Mouse (Mus musculus): ENCODE data around the gene Hist1h4k. TPM values are rescaled to one million over a fixed set of nuclear protein-coding genes. Genes with fewer than 3 reads are reported as not detected.
"Not testable (repeated sequence)": the region's sequence is repeated elsewhere in the genome, so short reads cannot be mapped to it uniquely, and the experiment has no call there.

The Hist1h4k gene
- polyA plus RNA-seq, 1 experiment = not detected

- H3K4me3 ChIP-seq (ENCODE audit: insufficient read depth, low read depth, low read length) = peak overlapping the region; percentile 70
- H3K4me1 ChIP-seq (ENCODE audit: control insufficient read depth, insufficient read depth, insufficient read length, low read length) = not testable (repeated sequence)
- peak overlapping the region; percentile 11; the same call in 1 of the 2 replicates for H3K27ac ChIP-seq (replicated peaks; ENCODE audit: low read depth, low read length)
Observed at GRCm38 (mm10) chr13:21716540-21717391, 33.5 kb downstream of the Hist1h4k start.

- peak within 1 kb of the TSS; percentile 70 for H3K4me3 ChIP-seq (ENCODE audit: insufficient read depth, low read depth, low read length)
- not testable (repeated sequence) for H3K4me1 ChIP-seq (ENCODE audit: control insufficient read depth, insufficient read depth, insufficient read length, low read length)
- H3K27ac ChIP-seq (replicated peaks; ENCODE audit: low read depth, low read length) = peak within 1 kb of the TSS; percentile 11; the same call in 1 of the 2 replicates
Observed at GRCm38 (mm10) chr13:21715864-21716539, 34.3 kb downstream of the Hist1h4k start, which contains the start of the genes Hist1h2bl and Hist1h2ai. Hist1h2bl (minus strand) TSS chr13:21716143. Hist1h2ai (plus strand) TSS chr13:21716422.

DNA sequence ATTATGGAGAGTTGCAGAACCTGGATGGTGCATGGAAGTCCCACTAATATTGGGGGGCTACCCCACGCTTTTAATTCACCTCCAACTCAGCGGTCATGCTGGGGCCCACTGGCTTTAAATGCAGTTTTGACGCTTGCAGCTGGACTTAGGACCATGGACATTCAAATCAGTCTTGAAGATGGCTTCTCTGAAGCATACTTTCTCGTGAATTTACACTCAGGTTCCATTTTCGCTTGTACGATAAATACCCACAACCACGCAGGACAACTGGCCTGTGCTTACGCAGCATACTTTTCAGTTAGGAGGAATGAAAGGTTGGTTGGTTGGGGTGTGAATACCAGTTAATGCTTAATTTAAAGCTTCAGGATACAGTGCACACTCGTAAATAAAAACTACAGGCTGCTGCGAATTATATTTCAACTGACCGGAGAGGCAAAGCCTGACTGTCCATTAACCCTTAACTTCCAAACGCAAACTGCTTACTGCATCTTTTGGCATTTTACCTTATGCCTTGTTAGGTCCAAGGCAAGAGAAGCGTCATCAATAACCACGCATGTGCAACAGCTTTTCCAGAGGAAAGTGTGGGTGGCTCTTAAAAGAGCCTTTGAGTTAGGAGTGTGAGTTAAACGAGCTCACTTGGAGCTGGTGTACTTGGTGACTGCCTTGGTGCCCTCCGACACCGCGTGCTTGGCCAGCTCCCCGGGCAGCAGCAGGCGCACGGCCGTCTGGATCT, 35.0 kb downstream of the Hist1h4k start:
- Histone ChIP-seq H3K4me3 (ENCODE audit: insufficient read depth, low read depth, low read length) (peak overlapping the region; percentile 46), H3K4me1 (ENCODE audit: control insufficient read depth, insufficient read depth, insufficient read length, low read length) (peaks cover 7% of the 10 kb centered on the region; the same call in 1 of the 2 replicates), H3K27ac (replicated peaks; ENCODE audit: low read depth, low read length) (no peak overlapping the region)

DNA sequence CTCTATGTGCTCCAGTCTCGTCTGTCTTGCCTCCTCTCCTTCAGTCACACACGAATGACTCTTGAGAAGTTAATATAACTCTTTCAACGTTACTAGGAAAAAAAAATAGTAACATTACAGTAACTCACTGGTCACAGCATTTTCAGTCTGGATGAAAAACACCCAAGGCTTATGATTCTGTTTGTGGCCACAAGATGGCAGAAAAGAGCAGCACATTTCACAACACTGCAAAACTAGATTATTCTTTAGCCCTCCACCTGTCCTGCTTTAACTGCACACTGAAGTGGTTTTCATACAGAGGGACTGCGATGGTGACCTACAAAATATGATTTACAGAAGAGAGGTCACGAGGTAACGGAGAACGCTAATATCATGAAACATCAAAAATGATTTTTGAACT, 35.6 kb downstream of the Hist1h4k start:
- Histone ChIP-seq H3K27ac (replicated peaks; ENCODE audit: low read depth, low read length) (no peak overlapping the region), H3K4me3 (ENCODE audit: insufficient read depth, low read depth, low read length) (peak overlapping the region; percentile 46; the same call in 1 of the 2 replicates), H3K4me1 (ENCODE audit: control insufficient read depth, insufficient read depth, insufficient read length, low read length) (peaks cover 7% of the 10 kb centered on the region; the same call in 1 of the 2 replicates)

DNA sequence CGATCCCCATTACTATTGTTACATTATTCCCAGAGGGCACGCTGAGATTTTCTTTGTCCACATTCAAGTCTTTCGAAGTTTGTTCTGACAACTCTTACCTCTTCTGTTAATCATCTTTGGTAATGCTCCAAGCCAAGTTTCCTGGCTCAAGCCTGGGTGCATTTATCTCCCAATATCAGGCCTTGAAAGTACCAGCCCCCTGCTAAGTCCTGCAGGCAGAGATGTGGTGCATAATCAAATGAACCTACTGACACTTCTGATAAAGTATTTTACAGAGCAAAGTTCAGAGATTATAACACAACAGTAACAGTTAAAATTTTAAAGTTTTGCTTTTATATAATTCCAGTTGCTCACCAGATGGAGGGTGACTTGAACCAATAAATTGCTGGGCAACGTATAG, 38.6 kb downstream of the Hist1h4k start:
- peaks cover 3% of the 10 kb centered on the region; the same call in 1 of the 2 replicates for H3K4me1 ChIP-seq (ENCODE audit: control insufficient read depth, insufficient read depth, insufficient read length, low read length)
- peak overlapping the region; percentile 59 for H3K4me3 ChIP-seq (ENCODE audit: insufficient read depth, low read depth, low read length)
- H3K27ac ChIP-seq (replicated peaks; ENCODE audit: low read depth, low read length) = no peak overlapping the region

GRCm38 (mm10) chr13:21710821-21711525, 39.3 kb downstream of the Hist1h4k start:
- Histone ChIP-seq H3K4me3 (ENCODE audit: insufficient read depth, low read depth, low read length) (peak overlapping the region; percentile 59), H3K4me1 (ENCODE audit: control insufficient read depth, insufficient read depth, insufficient read length, low read length) (peaks cover 3% of the 10 kb centered on the region; the same call in 1 of the 2 replicates), H3K27ac (replicated peaks; ENCODE audit: low read depth, low read length) (no peak overlapping the region)

DNA sequence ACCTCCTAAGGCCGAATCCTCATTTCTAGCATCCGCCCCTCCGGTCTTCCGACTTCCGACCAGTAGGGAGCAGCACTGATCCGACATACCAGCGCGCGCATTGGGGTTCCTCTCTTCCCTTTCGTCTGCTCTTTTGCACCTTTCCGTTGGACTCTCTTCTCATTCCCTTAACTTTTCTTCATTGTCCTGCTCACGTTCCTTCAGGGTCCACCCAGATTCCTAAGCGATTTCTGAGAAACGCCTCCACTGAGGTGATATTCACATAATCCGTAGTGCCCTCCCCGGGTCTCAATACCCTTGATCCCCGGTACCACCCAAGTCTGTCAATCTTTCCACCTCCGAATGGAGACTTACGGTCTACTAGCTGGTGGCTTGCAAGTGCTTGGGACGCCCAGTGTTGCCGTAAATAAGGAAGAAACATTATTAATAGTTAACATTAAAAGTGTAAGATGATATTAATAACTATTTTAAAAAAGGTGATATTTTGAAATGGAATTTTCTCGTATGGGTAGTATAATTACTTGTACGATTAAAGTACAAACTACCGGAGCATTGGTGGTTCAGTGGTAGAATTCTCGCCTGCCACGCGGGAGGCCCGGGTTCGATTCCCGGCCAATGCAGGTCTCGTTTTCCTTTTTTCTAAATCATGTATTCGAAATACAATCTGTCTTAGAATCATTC, 40.1 kb downstream of the Hist1h4k start:
- peaks cover under 1% of the 10 kb centered on the region; the same call in 1 of the 2 replicates for H3K4me1 ChIP-seq (ENCODE audit: control insufficient read depth, insufficient read depth, insufficient read length, low read length)

DNA sequence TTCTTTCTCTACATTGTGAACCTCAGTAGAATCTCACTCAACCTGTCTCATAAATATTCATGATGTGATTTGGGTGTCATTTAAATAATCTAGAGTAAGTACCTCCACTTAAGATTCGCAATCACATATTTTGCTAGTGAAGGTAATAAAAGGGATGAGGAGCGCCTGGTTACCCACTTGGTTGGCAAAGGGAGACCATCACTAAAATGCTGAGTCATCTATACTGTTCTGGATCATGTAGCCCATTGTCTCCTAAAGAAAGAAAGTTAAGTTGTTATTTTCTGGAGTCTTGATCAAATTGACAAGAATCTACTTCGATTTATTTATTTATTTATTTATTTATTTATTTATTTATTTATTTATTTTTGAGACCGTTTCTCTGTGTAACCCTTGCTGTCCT, 43.6 kb downstream of the Hist1h4k start:
- no peak overlapping the region for H3K4me3 ChIP-seq (ENCODE audit: insufficient read depth, low read depth, low read length)
- no peak overlapping the region for H3K27ac ChIP-seq (replicated peaks; ENCODE audit: low read depth, low read length)
- H3K4me1 ChIP-seq (ENCODE audit: control insufficient read depth, insufficient read depth, insufficient read length, low read length) = no peaks in the 10 kb centered on the region

More for the DNA sequence above, 40.1 kb downstream of the Hist1h4k start:
- Histone ChIP-seq H3K4me3 (ENCODE audit: insufficient read depth, low read depth, low read length) (peak overlapping the region; percentile 83), H3K27ac (replicated peaks; ENCODE audit: low read depth, low read length) (peak overlapping the region; percentile 81)

Other genes with a start within 250 kb of the Hist1h4k start
- gene Gm11273, start 249.1 kb downstream of the Hist1h4k start, polyA plus RNA-seq (2012; ENCODE audit: insufficient read depth, insufficient read length, missing spikeins) = 124 and 176 TPM in 2 replicates
- 6.0 and 6.4 TPM in 2 replicates for gene Zkscan8, start 219.4 kb downstream of the Hist1h4k start, polyA plus RNA-seq (2012; ENCODE audit: insufficient read depth, insufficient read length, missing spikeins)
- gene Olfr1366, start 207.7 kb downstream of the Hist1h4k start, polyA plus RNA-seq (2012; ENCODE audit: insufficient read depth, insufficient read length, missing spikeins) = not detected in 2 replicates
- not detected in 2 replicates for gene Olfr1535, start 190.6 kb downstream of the Hist1h4k start, polyA plus RNA-seq (2012; ENCODE audit: insufficient read depth, insufficient read length, missing spikeins)
- gene Olfr1364, start 168.7 kb downstream of the Hist1h4k start, polyA plus RNA-seq (2012; ENCODE audit: insufficient read depth, insufficient read length, missing spikeins) = not detected in 2 replicates
- gene Olfr1362, start 136.5 kb downstream of the Hist1h4k start, polyA plus RNA-seq (2012; ENCODE audit: insufficient read depth, insufficient read length, missing spikeins) = not detected in 2 replicates
- not detected in 2 replicates for gene Olfr11, start 108.0 kb downstream of the Hist1h4k start, polyA plus RNA-seq (2012; ENCODE audit: insufficient read depth, insufficient read length, missing spikeins)
- not detected in 2 replicates for gene Olfr1361, start 87.1 kb downstream of the Hist1h4k start, polyA plus RNA-seq (2012; ENCODE audit: insufficient read depth, insufficient read length, missing spikeins)
- not detected in 2 replicates for gene Olfr1360, start 73.1 kb downstream of the Hist1h4k start, polyA plus RNA-seq (2012; ENCODE audit: insufficient read depth, insufficient read length, missing spikeins)
- gene Olfr1359, start 52.4 kb downstream of the Hist1h4k start, polyA plus RNA-seq (2012; ENCODE audit: insufficient read depth, insufficient read length, missing spikeins) = not detected in 2 replicates
- not detected in 2 replicates for gene Hist1h2bl, start 34.4 kb downstream of the Hist1h4k start, polyA plus RNA-seq (2012; ENCODE audit: insufficient read depth, insufficient read length, missing spikeins)
- gene Hist1h2ai, start 34.1 kb downstream of the Hist1h4k start, polyA plus RNA-seq (2012; ENCODE audit: insufficient read depth, insufficient read length, missing spikeins) = not detected in 2 replicates
- not detected in 2 replicates for gene Hist1h3h, start 32.8 kb downstream of the Hist1h4k start, polyA plus RNA-seq (2012; ENCODE audit: insufficient read depth, insufficient read length, missing spikeins)
- gene Hist1h2bm, start 28.5 kb downstream of the Hist1h4k start, polyA plus RNA-seq (2012; ENCODE audit: insufficient read depth, insufficient read length, missing spikeins) = not detected in 2 replicates
- not detected in 2 replicates for gene Hist1h4j, start 15.4 kb downstream of the Hist1h4k start, polyA plus RNA-seq (2012; ENCODE audit: insufficient read depth, insufficient read length, missing spikeins)
- not detected in 2 replicates for gene Hist1h2ak, start 3.3 kb upstream of the Hist1h4k start, polyA plus RNA-seq (2012; ENCODE audit: insufficient read depth, insufficient read length, missing spikeins)
- gene Hist1h2bn, start 3.6 kb upstream of the Hist1h4k start, polyA plus RNA-seq (2012; ENCODE audit: insufficient read depth, insufficient read length, missing spikeins) = not detected in 2 replicates
- gene Hist1h1b, start 30.1 kb upstream of the Hist1h4k start, polyA plus RNA-seq (2012; ENCODE audit: insufficient read depth, insufficient read length, missing spikeins) = not detected in 2 replicates
- not detected in 2 replicates for gene Hist1h3i, start 32.9 kb upstream of the Hist1h4k start, polyA plus RNA-seq (2012; ENCODE audit: insufficient read depth, insufficient read length, missing spikeins)
- not detected in 2 replicates for gene Hist1h2an, start 36.7 kb upstream of the Hist1h4k start, polyA plus RNA-seq (2012; ENCODE audit: insufficient read depth, insufficient read length, missing spikeins)
- not detected in 2 replicates for gene Hist1h2bp, start 37.0 kb upstream of the Hist1h4k start, polyA plus RNA-seq (2012; ENCODE audit: insufficient read depth, insufficient read length, missing spikeins)
- 1.3 TPM in 1 of 2 replicates, not detected in the other for gene Hist1h2bq, start 59.7 kb upstream of the Hist1h4k start, polyA plus RNA-seq (2012; ENCODE audit: insufficient read depth, insufficient read length, missing spikeins)
- not detected in 2 replicates for gene Hist1h2ao, start 60.0 kb upstream of the Hist1h4k start, polyA plus RNA-seq (2012; ENCODE audit: insufficient read depth, insufficient read length, missing spikeins)
- gene Hist1h4m, start 61.2 kb upstream of the Hist1h4k start, polyA plus RNA-seq (2012; ENCODE audit: insufficient read depth, insufficient read length, missing spikeins) = 2.8 TPM in 1 of 2 replicates, not detected in the other
- not detected in 2 replicates for gene Hist1h4n, start 81.7 kb upstream of the Hist1h4k start, polyA plus RNA-seq (2012; ENCODE audit: insufficient read depth, insufficient read length, missing spikeins)
- not detected in 2 replicates for gene Hist1h2ap, start 83.0 kb upstream of the Hist1h4k start, polyA plus RNA-seq (2012; ENCODE audit: insufficient read depth, insufficient read length, missing spikeins)
- not detected in 2 replicates for gene Hist1h2br, start 83.2 kb upstream of the Hist1h4k start, polyA plus RNA-seq (2012; ENCODE audit: insufficient read depth, insufficient read length, missing spikeins)
- gene Zfp184, start 194.6 kb upstream of the Hist1h4k start, polyA plus RNA-seq (2012; ENCODE audit: insufficient read depth, insufficient read length, missing spikeins) = not detected in 2 replicates
- gene Pom121l2, start 230.7 kb upstream of the Hist1h4k start, polyA plus RNA-seq (2012; ENCODE audit: insufficient read depth, insufficient read length, missing spikeins) = not detected in 2 replicates